Mouse (Mus musculus) CH12.LX (cell line): ENCODE results near the gene Fndc5. TPM values are rescaled to one million over a fixed set of nuclear protein-coding genes. Genes with fewer than 3 reads are reported as not detected.

Experiments
- DNase-seq: peaks from one replicate; pipeline ENCODE4 v3.0.0-alpha.2; 2013; ENCODE audit errors: extremely low read depth
- H3K27ac ChIP-seq: 2 replicates; pipeline ENCODE4 v1.5.1; 2012; ENCODE audit warnings: low read depth, mild to moderate bottlenecking, control low read depth, moderate library complexity; ENCODE audit not compliant: insufficient read depth
- H3K27me3 ChIP-seq: replicated peaks from 2 replicates; pipeline ENCODE3; 2012; ENCODE audit warnings: inconsistent platforms
- H3K36me3 ChIP-seq, 2 experiments: replicated peaks in 1 of 2; 2 replicates each; pipeline versions ENCODE3 to v1.6.1; 2012; ENCODE audit warnings: inconsistent platforms in 1 of 2, low read length in 1 of 2, mild to moderate bottlenecking in 1 of 2, mixed read lengths in 1 of 2, moderate library complexity in 1 of 2; ENCODE audit not compliant: control insufficient read depth in 1 of 2, insufficient read depth in 1 of 2
- H3K4me1 ChIP-seq, 2 experiments: 2 replicates each; pipeline ENCODE4 v1.6.1; 2012; ENCODE audit warnings: inconsistent platforms in 1 of 2, moderate library complexity in 1 of 2; ENCODE audit not compliant: insufficient read depth in 2 of 2, control insufficient read depth in 1 of 2
- H3K4me2 ChIP-seq: 2 replicates; pipeline ENCODE4 v1.6.1; 2012; ENCODE audit warnings: low read depth, mild to moderate bottlenecking, control low read depth; ENCODE audit not compliant: poor library complexity, insufficient read depth, severe bottlenecking
- H3K4me3 ChIP-seq, 3 experiments: fragments of 150-350 bp in 1 of 3; sonication (generic) in 1 of 3; replicated peaks in 1 of 3; 2 replicates each; pipeline versions ENCODE3 to v1.5.1; 2011 to 2012; ENCODE audit warnings: low read depth in 2 of 3, low read length in 2 of 3, mild to moderate bottlenecking in 2 of 3, moderate library complexity in 2 of 3, control low read depth in 1 of 3, improper control_type of control experiment in 1 of 3, inconsistent platforms in 1 of 3, mixed read lengths in 1 of 3; ENCODE audit not compliant: poor library complexity in 1 of 3
- H3K79me2 ChIP-seq: replicated peaks from 2 replicates; pipeline ENCODE4 v1.6.1; 2012; ENCODE audit warnings: mild to moderate bottlenecking, moderate library complexity; ENCODE audit not compliant: control insufficient read depth, poor library complexity, insufficient read depth, severe bottlenecking; ENCODE audit errors: extremely low read depth
- H3K9ac ChIP-seq: 2 replicates; pipeline ENCODE4 v1.6.1; 2012; ENCODE audit warnings: low read depth, mild to moderate bottlenecking, control low read depth, moderate library complexity; ENCODE audit not compliant: insufficient read depth
- H3K9me3 ChIP-seq: replicated peaks from 2 replicates; pipeline ENCODE3; 2012; ENCODE audit warnings: low read length, inconsistent platforms, mixed read lengths
- BHLHE40 ChIP-seq: IDR thresholded peaks from 2 replicates; pipeline ENCODE4 v1.6.1; 2011; ENCODE audit warnings: mild to moderate bottlenecking, low read depth, low read length, improper control_type of control experiment
- CHD1 ChIP-seq: IDR thresholded peaks from 2 replicates; pipeline ENCODE4 v1.6.1; 2012; ENCODE audit warnings: low read depth, low read length, improper control_type of control experiment, inconsistent platforms
- CTCF ChIP-seq, 2 experiments: IDR thresholded peaks in 1 of 2; conservative IDR thresholded peaks in 1 of 2; 2 replicates each; pipeline ENCODE4 v1.5.1; 2011 to 2012; ENCODE audit warnings: low read depth in 2 of 2, low read length in 2 of 2, improper control_type of control experiment in 1 of 2, inconsistent platforms in 1 of 2, mild to moderate bottlenecking in 1 of 2, moderate library complexity in 1 of 2
- ELF1 ChIP-seq: IDR thresholded peaks from 2 replicates; pipeline ENCODE4 v1.6.1; 2014; ENCODE audit warnings: low read depth, mild to moderate bottlenecking, inconsistent platforms, low read length, improper control_type of control experiment
- GABPA ChIP-seq: IDR thresholded peaks from 2 replicates; pipeline ENCODE4 v1.6.1; 2012; ENCODE audit warnings: low read depth, low read length, improper control_type of control experiment, inconsistent platforms; ENCODE audit not compliant: insufficient replicate concordance
- MAZ ChIP-seq: IDR thresholded peaks from 2 replicates; pipeline ENCODE4 v1.6.1; 2012; ENCODE audit warnings: low read depth, mild to moderate bottlenecking, inconsistent platforms, low read length, improper control_type of control experiment, moderate library complexity
- MEF2A ChIP-seq: IDR thresholded peaks from 2 replicates; pipeline ENCODE4 v1.6.1; 2014; ENCODE audit warnings: low read depth, mild to moderate bottlenecking, inconsistent platforms, low read length, improper control_type of control experiment, borderline replicate concordance
- MXI1 ChIP-seq: IDR thresholded peaks from 2 replicates; pipeline ENCODE4 v1.6.1; 2011; ENCODE audit warnings: mild to moderate bottlenecking, low read depth, low read length, improper control_type of control experiment
- NELFE ChIP-seq: IDR thresholded peaks from 2 replicates; pipeline ENCODE4 v1.6.1; 2011; ENCODE audit warnings: low read depth, low read length, improper control_type of control experiment
- NRF1 ChIP-seq: IDR thresholded peaks from 2 replicates; pipeline ENCODE4 v1.6.1; 2014; ENCODE audit warnings: low read depth, mild to moderate bottlenecking, inconsistent platforms, low read length, improper control_type of control experiment, moderate library complexity
- POLR2AphosphoS2 ChIP-seq: IDR thresholded peaks from 2 replicates; pipeline ENCODE4 v1.6.1; 2011; ENCODE audit warnings: low read depth, low read length, improper control_type of control experiment
- SMC3 ChIP-seq: IDR thresholded peaks from 2 replicates; pipeline ENCODE4 v1.6.1; 2011; ENCODE audit warnings: low read depth, low read length, improper control_type of control experiment
- UBTF ChIP-seq: IDR thresholded peaks from 2 replicates; pipeline ENCODE4 v1.6.1; 2012; ENCODE audit warnings: low read depth, mild to moderate bottlenecking, inconsistent platforms, low read length, improper control_type of control experiment, moderate library complexity
- ZKSCAN1 ChIP-seq: IDR thresholded peaks from 2 replicates; pipeline ENCODE4 v1.6.1; 2012; ENCODE audit warnings: low read depth, inconsistent platforms, low read length, improper control_type of control experiment, borderline replicate concordance
- ZNF384 ChIP-seq: IDR thresholded peaks from 2 replicates; pipeline ENCODE4 v1.6.1; 2012; ENCODE audit warnings: low read depth, low read length, improper control_type of control experiment, inconsistent platforms
- dilution Hi-C: fragments of 300-500 bp; cut with MboI; formaldehyde crosslinking; loops from 2 replicates; pipeline ENCODE4 v1.14.3; 2020; ENCODE audit warnings: low sequenced_read_pairs; ENCODE audit not compliant: extremely low pct_unique_long_range_greater_than_20kb, extremely low pct_ligation_motif_present
- in situ Hi-C: fragments of 300-500 bp; cut with MboI; formaldehyde crosslinking; loops from 3 replicates; pipeline ENCODE4 v1.14.3; 2019; ENCODE audit warnings: low sequenced_read_pairs, low pct_ligation_motif_present, low pct_unique_long_range_greater_than_20kb, mixed read lengths
- polyA plus RNA-seq: library from polyadenylated mRNA; unstranded; fragments of >175 nt; gene quantifications from 2 replicates; pipeline ENCODE4 v1.2.1, GENCODE M21; 2012; ENCODE audit warnings: low read depth; ENCODE audit not compliant: insufficient read length
- total RNA-seq, 2 experiments: library from RNA; depleted of rRNA; stranded (reverse); fragments of 300-350 nt in 1 of 2; fragments of >200 nt in 1 of 2; gene quantifications; 2 replicates each; pipeline ENCODE4 v1.2.3; 2012 to 2014

Fndc5 gene
- total and polyA plus RNA-seq, 3 experiments: 0.17 to 0.33 TPM; not detected in 1

DNA sequence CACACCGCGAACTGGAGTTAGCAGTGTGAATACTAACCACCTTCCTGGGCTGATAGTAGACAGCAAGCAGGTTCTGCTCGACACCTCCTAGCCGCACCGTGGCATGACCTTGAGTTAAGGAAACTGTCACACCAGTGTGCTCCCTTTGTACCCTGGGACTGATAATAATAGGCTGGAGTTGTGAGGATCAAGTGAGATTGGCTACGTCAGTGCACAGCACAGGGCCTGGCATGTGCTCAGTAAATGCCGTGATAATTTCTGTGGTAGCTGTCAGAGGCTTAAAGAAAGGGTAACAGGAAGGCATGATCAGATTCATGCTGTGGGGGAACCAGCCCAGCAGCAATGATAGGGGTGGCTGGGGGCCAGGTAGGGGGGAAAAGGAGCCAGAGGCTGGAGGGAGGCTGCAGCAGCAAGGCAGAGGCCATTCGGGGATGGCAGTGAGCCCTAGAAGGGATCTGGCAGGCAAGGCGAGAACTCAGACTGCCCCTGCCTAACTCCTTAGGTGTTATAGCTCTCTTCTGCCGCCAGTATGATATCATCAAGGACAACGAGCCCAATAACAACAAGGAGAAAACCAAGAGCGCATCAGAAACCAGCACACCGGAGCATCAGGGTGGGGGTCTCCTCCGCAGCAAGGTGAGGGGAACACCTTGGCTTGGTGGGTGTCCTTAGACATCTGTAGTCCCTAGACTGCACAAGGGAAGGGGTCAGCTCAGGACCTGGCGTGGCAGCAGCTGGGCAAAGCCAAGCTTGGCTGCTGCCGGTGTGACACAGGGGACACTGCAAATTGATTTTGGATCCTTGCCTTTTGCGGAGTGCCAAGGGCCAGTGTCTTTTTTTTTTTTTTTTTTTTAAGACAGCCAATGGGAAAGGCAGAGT lies 5.0 kb downstream of the Fndc5 start:
- H3K9ac ChIP-seq: no peak overlapping the region
- H3K27me3 ChIP-seq: peaks cover 2% of the 10 kb centered on the region
- no peak overlapping the region for H3K4me2 ChIP-seq
- dilution Hi-C loops: no loop called here
- no peak overlapping the region for H3K4me3 ChIP-seq
- no peak for DNase-seq
- peaks cover 2 to 50% of the 10 kb centered on the region in 2 experiments for H3K36me3 ChIP-seq
- no peaks in the 10 kb centered on the region for H3K9me3 ChIP-seq
- H3K27ac ChIP-seq: no peak overlapping the region
- TF ChIP-seq GABPA (no peak), ZNF384 (no peak), ZKSCAN1 (no peak), SMC3 (no peak), MXI1 (no peak), ELF1 (no peak), POLR2AphosphoS2 (no peak), MEF2A (no peak), MAZ (no peak), CTCF (conservative IDR thresholded peaks at IDR 0.05 in 1 of 2, IDR thresholded peaks at IDR 0.05 in 1 of 2; ENCODE audit: low read depth in 2 of 2, low read length in 2 of 2) (no peak), CHD1 (no peak), NRF1 (no peak), BHLHE40 (no peak)
- in situ Hi-C loops: no loop called here
- no peaks in the 10 kb centered on the region for H3K79me2 ChIP-seq
- H3K4me1 ChIP-seq: peaks cover 9 to 28% of the 10 kb centered on the region in 2 experiments

DNA sequence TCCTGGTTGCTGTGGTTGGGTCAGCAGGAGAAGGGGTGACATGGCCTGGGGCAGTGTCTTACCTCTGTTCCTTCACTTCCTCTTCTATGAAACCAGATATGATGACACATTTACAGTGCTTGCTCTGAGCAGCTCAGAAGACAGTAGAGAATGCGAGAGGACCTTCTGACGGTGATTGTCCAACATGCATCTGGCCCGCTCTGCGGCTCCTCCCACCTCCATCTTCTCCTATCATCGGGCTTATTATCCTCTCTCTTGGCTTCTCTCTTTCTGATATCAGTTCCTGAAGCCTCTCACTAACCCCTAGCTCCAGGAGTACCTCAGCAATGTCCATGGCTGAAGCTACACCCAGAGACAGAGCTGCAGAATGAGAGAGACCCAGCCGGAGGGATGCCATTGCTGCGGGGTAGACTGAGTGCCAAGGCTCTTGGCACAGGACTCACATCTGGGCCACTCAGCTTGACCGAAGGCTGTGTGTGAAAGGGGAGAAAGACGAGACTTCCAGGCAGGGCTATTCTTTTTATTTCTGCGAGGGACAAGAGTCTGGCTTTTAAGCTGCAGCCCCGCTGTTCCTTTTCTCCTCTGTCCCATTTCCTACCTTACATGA lies 5.7 kb downstream of the Fndc5 start:
- no peaks in the 10 kb centered on the region for H3K79me2 ChIP-seq
- peak; percentile 12 for DNase-seq
- peaks cover 3 to 53% of the 10 kb centered on the region in 2 experiments for H3K36me3 ChIP-seq
- peaks cover 7 to 23% of the 10 kb centered on the region in 2 experiments for H3K4me1 ChIP-seq
- no peak for TF ChIP-seq ZNF384
- TF ChIP-seq UBTF: no peak
- no peak for TF ChIP-seq CTCF (conservative IDR thresholded peaks at IDR 0.05 in 1 of 2, IDR thresholded peaks at IDR 0.05 in 1 of 2; ENCODE audit: low read depth in 2 of 2, low read length in 2 of 2)
- TF ChIP-seq NELFE: no peak
- no peak overlapping the region for H3K27ac ChIP-seq
- no peaks in the 10 kb centered on the region for H3K9me3 ChIP-seq
- in situ Hi-C loops (no loop called here), dilution Hi-C loops (no loop called here)
- H3K9ac ChIP-seq: no peak overlapping the region
- H3K4me3 ChIP-seq: no peak overlapping the region
- H3K27me3 ChIP-seq: no peaks in the 10 kb centered on the region
- no peak overlapping the region for H3K4me2 ChIP-seq
